Mouse (Mus musculus): ENCODE measurements around the gene Wnt9a.

Gene Wnt9a

GRCm38 (mm10) chr11:59302700-59303569 lies 3.8 kb upstream of the Wnt9a start:
- peak; percentile 70 for DNase-seq (ENCODE audit: low read depth)

- DNase-seq (ENCODE audit: low read depth): no peak
Observed at GRCm38 (mm10) chr11:59305008-59305820, 1.5 kb upstream of the Wnt9a start.

- no peak for DNase-seq (ENCODE audit: low read depth)
Observed at GRCm38 (mm10) chr11:59305821-59306215, 910 bp upstream of the Wnt9a start.

- DNase-seq (ENCODE audit: low read depth): no peak
Observed at GRCm38 (mm10) chr11:59307422-59308163, 865 bp downstream of the Wnt9a start.

- no peak for DNase-seq (ENCODE audit: low read depth)
Observed at GRCm38 (mm10) chr11:59308164-59308542, 1.4 kb downstream of the Wnt9a start.

GRCm38 (mm10) chr11:59308625-59309024 lies 1.9 kb downstream of the Wnt9a start:
- no peak for DNase-seq (ENCODE audit: low read depth)

- DNase-seq (ENCODE audit: low read depth): no peak
Observed at GRCm38 (mm10) chr11:59309106-59309805, 2.5 kb downstream of the Wnt9a start.

- no peak for DNase-seq (ENCODE audit: low read depth)
Observed at GRCm38 (mm10) chr11:59309976-59310375, 3.2 kb downstream of the Wnt9a start.

- no peak for DNase-seq (ENCODE audit: low read depth)
Observed at GRCm38 (mm10) chr11:59312060-59312459, 5.3 kb downstream of the Wnt9a start.

GRCm38 (mm10) chr11:59312501-59312900 lies 5.8 kb downstream of the Wnt9a start:
- DNase-seq (ENCODE audit: low read depth): no peak

- DNase-seq (ENCODE audit: low read depth): no peak
Observed at GRCm38 (mm10) chr11:59313029-59313811, 6.5 kb downstream of the Wnt9a start.

GRCm38 (mm10) chr11:59313944-59314343 lies 7.2 kb downstream of the Wnt9a start:
- DNase-seq (ENCODE audit: low read depth): no peak

GRCm38 (mm10) chr11:59316517-59316916 lies 9.8 kb downstream of the Wnt9a start:
- DNase-seq (ENCODE audit: low read depth): no peak

- no peak for DNase-seq (ENCODE audit: low read depth)
Observed at GRCm38 (mm10) chr11:59322988-59323387, 16.3 kb downstream of the Wnt9a start.

- no peak for DNase-seq (ENCODE audit: low read depth)
Observed at GRCm38 (mm10) chr11:59324777-59325176, 18.0 kb downstream of the Wnt9a start.

GRCm38 (mm10) chr11:59327625-59328024 lies 20.9 kb downstream of the Wnt9a start:
- no peak for DNase-seq (ENCODE audit: low read depth)

- no peak for DNase-seq (ENCODE audit: low read depth)
Observed at GRCm38 (mm10) chr11:59329616-59330015, 22.9 kb downstream of the Wnt9a start.

- DNase-seq (ENCODE audit: low read depth): peak; percentile 58
Observed at GRCm38 (mm10) chr11:59330560-59330959, 23.8 kb downstream of the Wnt9a start.

GRCm38 (mm10) chr11:59331167-59331869 lies 24.6 kb downstream of the Wnt9a start:
- no peak for DNase-seq (ENCODE audit: low read depth)

GRCm38 (mm10) chr11:59332938-59333337 lies 26.2 kb downstream of the Wnt9a start:
- no peak for DNase-seq (ENCODE audit: low read depth)
